Mouse (Mus musculus): ENCODE data around the gene Gsdme.

DNA sequence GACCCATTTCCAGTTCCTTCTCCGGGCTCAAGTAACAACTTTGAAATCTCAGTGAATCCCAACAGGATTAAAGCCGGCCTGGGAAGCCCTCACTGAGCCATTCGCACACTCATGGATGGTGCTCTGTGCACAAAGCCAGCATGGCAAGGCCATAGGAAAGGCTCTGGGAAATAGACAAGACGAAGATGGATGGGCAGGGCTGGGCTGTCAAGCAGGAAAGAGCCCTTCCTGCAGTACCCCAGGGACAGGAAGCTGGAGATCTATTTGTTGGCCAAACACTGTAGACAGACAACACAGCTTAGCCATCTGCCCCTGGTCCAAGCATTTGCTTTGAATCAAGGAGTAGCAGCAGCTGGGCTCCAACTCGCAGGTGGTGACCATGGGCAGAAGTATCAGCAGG is 35.5 kb downstream of the Gsdme start:
- TF ChIP-seq CTCF (IDR thresholded peaks at IDR 0.05; ENCODE audit: low read depth), result no peak
- no peak for TF ChIP-seq EP300 (optimal IDR thresholded peaks at IDR 0.05)

Measured in stomach, postnatal 0 days (tissue).